Mouse (Mus musculus) spleen, adult 2 months (tissue): Measurements from ENCODE around the gene Txnrd1. TPM values are rescaled to one million over a fixed set of nuclear protein-coding genes. Genes with fewer than 3 reads are reported as not detected.

ENCODE experiments used
- DNase-seq, 2 experiments: peaks; one replicate each; pipeline versions ENCODE4 v3.0.0 to v3.0.0-alpha.2; 2012 to 2021; ENCODE audit warnings: low spot score in 2 of 2, low read depth in 1 of 2
- H3K27ac ChIP-seq: fragments of 200-500 bp; 2 replicates; pipeline ENCODE4 v1.5.1; 2012; ENCODE audit warnings: low read length, inconsistent platforms; ENCODE audit not compliant: insufficient read depth
- H3K27me3 ChIP-seq: fragments of 200-500 bp; 2 replicates; pipeline ENCODE4 v1.6.1; 2012; ENCODE audit warnings: mild to moderate bottlenecking, moderate library complexity, low read length, inconsistent platforms; ENCODE audit not compliant: control insufficient read depth, insufficient read depth
- H3K36me3 ChIP-seq: fragments of 200-500 bp; 2 replicates; pipeline ENCODE4 v1.6.1; 2012; ENCODE audit warnings: mild to moderate bottlenecking, low read length, inconsistent platforms; ENCODE audit not compliant: control insufficient read depth, insufficient read depth
- H3K4me1 ChIP-seq: fragments of 200-500 bp; 2 replicates; pipeline ENCODE4 v1.6.1; 2011; ENCODE audit warnings: inconsistent platforms; ENCODE audit not compliant: control insufficient read depth, insufficient read depth, insufficient read length
- H3K4me3 ChIP-seq: fragments of 200-500 bp; 2 replicates; pipeline ENCODE4 v1.5.1; 2011; ENCODE audit warnings: mild to moderate bottlenecking, inconsistent platforms; ENCODE audit not compliant: insufficient read depth, insufficient read length; ENCODE audit errors: extremely low read depth
- CTCF ChIP-seq: fragments of 200-500 bp; IDR thresholded peaks from 2 replicates; pipeline ENCODE4 v1.5.1; 2011; ENCODE audit warnings: mild to moderate bottlenecking, inconsistent platforms; ENCODE audit not compliant: insufficient read depth, insufficient read length, insufficient replicate concordance; ENCODE audit errors: extremely low read depth
- POLR2A ChIP-seq: fragments of 200-500 bp; IDR thresholded peaks from 2 replicates; pipeline ENCODE4 v1.6.1; 2011; ENCODE audit warnings: low read depth, low read length, inconsistent platforms
- WGBS: fragments of 180-500 bp; shearing (Covaris S2); methylation state at CpG from one replicate; pipeline ENCODE4 v1.1.7; 2018; 5-methylcytosine and 5-hydroxymethylcytosine counted together
- polyA plus RNA-seq: library from polyadenylated mRNA; depleted of rRNA; stranded (reverse); fragments of >200 nt; gene quantifications from 2 replicates; pipeline ENCODE4 v1.2.3, GENCODE M21; 2012

The Txnrd1 gene
- polyA plus RNA-seq, 1 experiment, result 14.8 TPM

GRCm38 (mm10) chr10:82796471-82797118, 37.2 kb upstream of the Txnrd1 start:
- H3K36me3 ChIP-seq, result no peaks in the 10 kb centered on the region
- no peaks in the 10 kb centered on the region for H3K27me3 ChIP-seq
- H3K27ac ChIP-seq, result no peak overlapping the region
- DNase-seq, result no peak
- H3K4me3 ChIP-seq, result no peak overlapping the region
- TF ChIP-seq POLR2A, result no peak
- TF ChIP-seq CTCF, result no peak
- peaks cover 13% of the 10 kb centered on the region for H3K4me1 ChIP-seq
- WGBS, result 8% methylated on average over 12 of the region's 12 CpGs

GRCm38 (mm10) chr10:82797119-82797491, 36.6 kb upstream of the Txnrd1 start:
- Histone ChIP-seq H3K27me3 (no peaks in the 10 kb centered on the region), H3K36me3 (no peaks in the 10 kb centered on the region), H3K27ac (no peak overlapping the region), H3K4me1 (peaks cover 13% of the 10 kb centered on the region), H3K4me3 (no peak overlapping the region)
- no peak for TF ChIP-seq POLR2A
- no peak for TF ChIP-seq CTCF
- 13% methylated on average over 4 of the region's 4 CpGs for WGBS
- no peak for DNase-seq

- TF ChIP-seq POLR2A, result no peak
- TF ChIP-seq CTCF, result no peak
- Histone ChIP-seq H3K27ac (no peak overlapping the region), H3K27me3 (no peaks in the 10 kb centered on the region), H3K4me3 (no peak overlapping the region), H3K4me1 (peaks cover 13% of the 10 kb centered on the region), H3K36me3 (no peaks in the 10 kb centered on the region)
- DNase-seq, result no peak
- 41% methylated on average over 11 of the region's 11 CpGs for WGBS
Measured at GRCm38 (mm10) chr10:82798312-82798933, 35.3 kb upstream of the Txnrd1 start.

- no peaks in the 10 kb centered on the region for H3K27me3 ChIP-seq
- no peaks in the 10 kb centered on the region for H3K36me3 ChIP-seq
- peaks cover 13% of the 10 kb centered on the region for H3K4me1 ChIP-seq
- DNase-seq, result no peak
- H3K27ac ChIP-seq, result no peak overlapping the region
- 86% methylated on average over 5 of the region's 5 CpGs for WGBS
- TF ChIP-seq POLR2A (no peak), CTCF (no peak)
- H3K4me3 ChIP-seq, result no peak overlapping the region
Measured at GRCm38 (mm10) chr10:82800094-82800493, 33.7 kb upstream of the Txnrd1 start.

GRCm38 (mm10) chr10:82804396-82804795, 29.4 kb upstream of the Txnrd1 start:
- TF ChIP-seq POLR2A (no peak), CTCF (no peak)
- 36% methylated on average over 3 of the region's 3 CpGs for WGBS
- no peaks in the 10 kb centered on the region for H3K36me3 ChIP-seq
- no peaks in the 10 kb centered on the region for H3K27me3 ChIP-seq
- no peak for DNase-seq
- H3K27ac ChIP-seq, result no peak overlapping the region
- no peak overlapping the region for H3K4me3 ChIP-seq
- H3K4me1 ChIP-seq, result no peaks in the 10 kb centered on the region

- no peak for DNase-seq
- WGBS, result 92% methylated on average over 6 of the region's 6 CpGs
- TF ChIP-seq CTCF (no peak), POLR2A (no peak)
- no peak overlapping the region for H3K27ac ChIP-seq
- no peaks in the 10 kb centered on the region for H3K27me3 ChIP-seq
- H3K4me3 ChIP-seq, result no peak overlapping the region
- H3K36me3 ChIP-seq, result no peaks in the 10 kb centered on the region
- no peaks in the 10 kb centered on the region for H3K4me1 ChIP-seq
Measured at GRCm38 (mm10) chr10:82805111-82805510, 28.6 kb upstream of the Txnrd1 start.

- H3K36me3 ChIP-seq, result no peaks in the 10 kb centered on the region
- DNase-seq, result no peak
- no peaks in the 10 kb centered on the region for H3K27me3 ChIP-seq
- H3K4me3 ChIP-seq, result no peak overlapping the region
- no peak for TF ChIP-seq POLR2A
- TF ChIP-seq CTCF, result no peak
- H3K4me1 ChIP-seq, result no peaks in the 10 kb centered on the region
- 90% methylated on average over 8 of the region's 8 CpGs for WGBS
- no peak overlapping the region for H3K27ac ChIP-seq
Measured at GRCm38 (mm10) chr10:82806414-82806813, 27.3 kb upstream of the Txnrd1 start.
